Mouse (Mus musculus) kidney, adult 2 months (tissue): ENCODE results near the gene Ewsr1.

Experiments
- CTCF ChIP-seq: fragments of 200-500 bp; conservative IDR thresholded peaks from 2 replicates; pipeline ENCODE4 v1.5.1; 2011; ENCODE audit warnings: low read depth, mild to moderate bottlenecking, control low read depth, low read length, moderate library complexity, mixed read lengths; ENCODE audit not compliant: insufficient read depth, insufficient read length
- POLR2A ChIP-seq: fragments of 200-500 bp; IDR thresholded peaks from one replicate; pipeline ENCODE4 v1.6.1; 2011; ENCODE audit warnings: low read depth, low read length, control low read depth

DNA sequence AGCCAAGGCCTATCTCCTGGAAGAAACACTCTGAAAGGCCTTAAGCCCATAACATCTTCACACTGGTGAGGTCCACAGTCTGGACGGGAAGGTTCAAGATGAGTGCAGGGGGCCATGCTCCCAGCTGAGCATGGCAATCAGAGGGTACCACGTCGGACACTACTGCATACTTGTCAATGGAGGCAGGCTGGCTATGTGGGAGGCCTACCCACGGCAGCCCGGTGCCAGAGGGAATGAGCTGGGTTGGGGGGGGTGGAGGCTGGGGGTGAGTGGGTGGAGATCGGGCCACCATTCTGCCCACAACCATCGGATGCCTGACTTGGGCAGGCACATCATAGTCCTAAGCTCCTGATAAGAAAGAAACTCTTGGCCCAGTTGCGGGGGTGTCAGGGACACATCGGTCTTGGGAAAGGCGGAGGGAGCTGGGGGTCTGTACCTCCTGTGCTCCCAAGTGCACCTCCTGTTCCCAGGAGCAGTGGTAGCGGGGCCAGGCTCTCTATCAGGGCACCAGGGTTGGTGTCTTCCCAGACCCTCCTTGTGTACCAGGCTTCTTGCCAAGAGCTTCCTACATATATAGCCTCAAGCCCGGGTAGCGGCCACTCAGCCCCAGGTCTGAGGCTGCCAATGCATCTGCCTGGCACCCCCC lies 36.1 kb downstream of the Ewsr1 start:
- no peak for TF ChIP-seq CTCF
- TF ChIP-seq POLR2A: no peak
